In the genomic region with DNA sequence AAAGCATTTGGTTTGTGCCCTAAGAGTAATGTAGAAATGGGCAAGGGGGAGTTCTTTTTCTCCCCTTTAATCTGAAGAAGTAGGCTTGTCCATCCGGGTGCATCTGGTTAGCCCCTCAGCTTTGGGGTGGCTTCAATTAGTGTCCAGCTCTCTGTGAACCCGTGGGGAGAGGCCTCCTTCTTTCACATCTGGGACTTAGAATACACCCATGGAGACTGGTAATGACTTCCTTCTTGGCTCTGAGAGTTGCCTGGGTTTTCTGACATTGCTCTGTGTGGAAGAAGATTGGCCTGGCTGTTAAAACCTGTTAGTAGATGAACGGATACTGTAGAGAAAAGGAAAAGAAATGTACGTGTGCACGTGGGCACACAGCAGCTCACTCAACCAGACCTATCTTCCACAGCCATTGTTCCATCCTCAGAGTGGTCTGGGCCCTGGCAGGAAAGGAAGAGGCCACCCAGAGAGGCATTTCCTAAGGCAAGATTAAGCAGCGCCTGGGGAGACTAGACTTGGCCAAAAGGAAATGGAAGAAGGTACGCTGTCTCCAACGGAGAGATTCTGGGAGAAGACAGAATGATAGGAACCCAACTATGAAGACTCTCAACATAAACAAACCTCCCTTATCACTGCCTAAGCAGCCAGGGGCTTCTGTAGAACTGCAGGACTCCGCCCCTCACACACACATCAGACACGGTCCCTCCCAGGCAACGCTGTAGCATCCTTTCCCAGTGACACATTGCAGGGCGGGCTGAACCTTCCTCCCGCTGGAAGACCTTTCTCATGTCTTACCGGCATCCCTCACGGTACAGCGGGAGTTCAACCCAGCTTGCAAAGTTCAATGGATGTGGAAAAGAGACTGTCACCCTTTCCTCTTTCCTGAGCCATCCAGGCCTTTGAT, we compare ENCODE assay signal across 12 mouse cellular contexts.
DNase-seq lines count a peak whose midpoint lies in the region; ATAC-seq and TF ChIP-seq lines count a peak whose summit lies in the region.
"Had no signal": no experiment of that assay in that cellular context is flagged by ENCODE, and none has a peak within 500 bp of the region (broad histone marks: within the 10 kb centered on the region; RNA-seq: fewer than 3 reads in every experiment).

No protein-coding gene starts in this region.

- H3K4me3 ChIP-seq in intestine, embryonic 16.5 days (ENCODE audit: low read length), result no peak overlapping the region
- H3K4me3 ChIP-seq in intestine, postnatal 0 days (ENCODE audit: low read depth, low read length), result no peak overlapping the region
- H3K4me3 ChIP-seq in embryonic facial prominence, embryonic 10.5 days, result no peak overlapping the region
- H3K4me3 ChIP-seq in midbrain, embryonic 13.5 days (replicated peaks), result no peak overlapping the region
- H3K4me3 ChIP-seq: limb, embryonic 13.5 days; neural tube, embryonic 15.5 days had no signal

- no peak for TF ChIP-seq CTCF in intestine, postnatal 0 days (IDR thresholded peaks at IDR 0.05; ENCODE audit: low read depth)

- no peak overlapping the region for H3K9ac ChIP-seq in intestine, embryonic 16.5 days (ENCODE audit: low read depth, low read length)
- H3K9ac ChIP-seq in intestine, postnatal 0 days (ENCODE audit: low read depth, low read length), result no peak overlapping the region
- H3K9ac ChIP-seq in midbrain, embryonic 13.5 days (replicated peaks), result no peak overlapping the region
- H3K9ac ChIP-seq: limb, embryonic 13.5 days; neural tube, embryonic 15.5 days had no signal

- H3K9me3 ChIP-seq in intestine, embryonic 16.5 days (ENCODE audit: control insufficient read depth, low read length), result no peaks in the 10 kb centered on the region
- H3K9me3 ChIP-seq in intestine, postnatal 0 days (ENCODE audit: control insufficient read depth), result no peaks in the 10 kb centered on the region
- H3K9me3 ChIP-seq in embryonic facial prominence, embryonic 10.5 days, result no peaks in the 10 kb centered on the region
- no peaks in the 10 kb centered on the region for H3K9me3 ChIP-seq in midbrain, embryonic 13.5 days
- H3K9me3 ChIP-seq: limb, embryonic 13.5 days; neural tube, embryonic 15.5 days had no signal

- ATAC-seq in intestine, embryonic 16.5 days, result no peak
- no peak for ATAC-seq in intestine, postnatal 0 days
- ATAC-seq in midbrain, embryonic 13.5 days, result no peak

- H3K4me2 ChIP-seq in intestine, embryonic 16.5 days (ENCODE audit: low read depth, low read length), result no peak overlapping the region
- no peak overlapping the region for H3K4me2 ChIP-seq in intestine, postnatal 0 days (replicated peaks; ENCODE audit: low read depth)
- H3K4me2 ChIP-seq in midbrain, embryonic 13.5 days (replicated peaks), result no peak overlapping the region
- H3K4me2 ChIP-seq: limb, embryonic 13.5 days; neural tube, embryonic 15.5 days had no signal

- H3K4me1 ChIP-seq in intestine, embryonic 16.5 days (ENCODE audit: control insufficient read depth, insufficient read depth, low read length), result peaks cover 5% of the 10 kb centered on the region; the same call in 1 of the 2 replicates
- H3K4me1 ChIP-seq in intestine, postnatal 0 days (replicated peaks; ENCODE audit: control insufficient read depth, insufficient read depth, low read length), result no peaks in the 10 kb centered on the region
- peaks cover 43% of the 10 kb centered on the region for H3K4me1 ChIP-seq in embryonic facial prominence, embryonic 10.5 days
- H3K4me1 ChIP-seq in midbrain, embryonic 13.5 days (replicated peaks), result peaks cover 37% of the 10 kb centered on the region

- no peaks in the 10 kb centered on the region for H3K36me3 ChIP-seq in intestine, embryonic 16.5 days (ENCODE audit: control insufficient read depth, insufficient read depth, low read length)
- no peaks in the 10 kb centered on the region for H3K36me3 ChIP-seq in intestine, postnatal 0 days (ENCODE audit: control insufficient read depth, insufficient read depth)
- no peaks in the 10 kb centered on the region for H3K36me3 ChIP-seq in embryonic facial prominence, embryonic 10.5 days (replicated peaks)
- H3K36me3 ChIP-seq in midbrain, embryonic 13.5 days, result no peaks in the 10 kb centered on the region
- H3K36me3 ChIP-seq: limb, embryonic 13.5 days; neural tube, embryonic 15.5 days had no signal

- 0 out of 2 replicates have a peak overlapping the region, but pooled peaks have one; percentile 21 for H3K27ac ChIP-seq in intestine, embryonic 16.5 days (ENCODE audit: low read length)
- no peak overlapping the region for H3K27ac ChIP-seq in intestine, postnatal 0 days (ENCODE audit: low read depth, low read length)
- H3K27ac ChIP-seq in embryonic facial prominence, embryonic 10.5 days (replicated peaks), result 0 out of 2 replicates have a peak overlapping the region, but pooled peaks have one; percentile 16
- no peak overlapping the region for H3K27ac ChIP-seq in midbrain, embryonic 13.5 days
- H3K27ac ChIP-seq: neural tube, embryonic 15.5 days had no signal

- DNase-seq in CD4-positive helper T cell, adult 2 months (ENCODE audit: low read depth, low spot score), result peak; percentile 14
- DNase-seq in embryonic facial prominence, embryonic 10.5 days (ENCODE audit: low spot score), result no peak
- DNase-seq in heart, postnatal 4 days, result peak; percentile 39
- no peak for DNase-seq in spleen, adult 12 weeks (ENCODE audit: low spot score)
- DNase-seq in right cerebral cortex, postnatal 25 days, result no peak
- DNase-seq: midbrain, embryonic 14.5 days; thymus, adult 18-20 months had no signal

- peaks cover 3% of the 10 kb centered on the region; the same call in 1 of the 2 replicates for H3K27me3 ChIP-seq in intestine, embryonic 16.5 days (replicated peaks; ENCODE audit: control insufficient read depth, insufficient read depth, low read length)
- no peaks in the 10 kb centered on the region for H3K27me3 ChIP-seq in intestine, postnatal 0 days (replicated peaks; ENCODE audit: control insufficient read depth, insufficient read depth, low read length)
- H3K27me3 ChIP-seq in embryonic facial prominence, embryonic 10.5 days (replicated peaks; ENCODE audit: low read depth, poor library complexity, severe bottlenecking), result peaks cover 17% of the 10 kb centered on the region; the same call in 1 of the 2 replicates
- H3K27me3 ChIP-seq in midbrain, embryonic 13.5 days, result no peaks in the 10 kb centered on the region
- H3K27me3 ChIP-seq: neural tube, embryonic 15.5 days had no signal

- 67% methylated on average over 16 of the region's 16 CpGs for WGBS in intestine, embryonic 16.5 days
- WGBS in intestine, postnatal 0 days, result 66% methylated on average over 16 of the region's 16 CpGs
- WGBS in embryonic facial prominence, embryonic 10.5 days, result 67% methylated on average over 16 of the region's 16 CpGs
- 70% methylated on average over 16 of the region's 16 CpGs for WGBS in midbrain, embryonic 13.5 days

Comparison
In these comparisons a context has a peak if more than half of its experiments do, and no peak if none do; other contexts are left out.
1. H3K27ac ChIP-seq: peak in intestine, embryonic 16.5 days (single experiment) and embryonic facial prominence, embryonic 10.5 days (single experiment); none in intestine, postnatal 0 days (single experiment) and midbrain, embryonic 13.5 days (single experiment).
2. DNase-seq: peak in CD4-positive helper T cell, adult 2 months (single experiment) and heart, postnatal 4 days (single experiment); none in embryonic facial prominence, embryonic 10.5 days (single experiment), spleen, adult 12 weeks (single experiment) and right cerebral cortex, postnatal 25 days (single experiment).